Mouse (Mus musculus) G1E (cell line): ENCODE measurements around the gene Olfr504. TPM values are rescaled to one million over a fixed set of nuclear protein-coding genes. Genes with fewer than 3 reads are reported as not detected.

Experiments
- ATAC-seq: 2 replicates; pipeline ENCODE4 v1.8.0; 2016; ENCODE audit warnings: mild to moderate bottlenecking; ENCODE audit not compliant: insufficient number of reproducible peaks, poor library complexity, low FRiP score, severe bottlenecking; ENCODE audit errors: extremely low read depth
- DNase-seq: peaks from one replicate; pipeline ENCODE4 v3.0.0; 2012; ENCODE audit warnings: low spot score
- H3K27me3 ChIP-seq: 2 replicates; pipeline ENCODE4 v1.6.1; 2012; ENCODE audit warnings: mild to moderate bottlenecking, low read length, inconsistent platforms; ENCODE audit not compliant: insufficient read depth
- H3K36me3 ChIP-seq: replicated peaks from 2 replicates; pipeline ENCODE3; 2012; ENCODE audit warnings: mild to moderate bottlenecking, inconsistent platforms
- H3K4me1 ChIP-seq: 2 replicates; pipeline ENCODE4 v1.6.1; 2012; ENCODE audit warnings: low read depth, low read length, inconsistent platforms, mixed read lengths; ENCODE audit not compliant: insufficient read depth
- H3K4me3 ChIP-seq: 2 replicates; pipeline ENCODE4 v1.5.1; 2012; ENCODE audit warnings: low read depth, mild to moderate bottlenecking, inconsistent platforms, low read length, moderate library complexity, mixed read lengths
- H3K9me3 ChIP-seq: replicated peaks from 2 replicates; pipeline ENCODE4 v1.6.1; 2012; ENCODE audit warnings: inconsistent platforms
- CTCF ChIP-seq: IDR thresholded peaks from 2 replicates; pipeline ENCODE4 v1.5.1; 2012; ENCODE audit warnings: low read depth, low read length, inconsistent platforms, mixed read lengths
- GATA1 ChIP-seq: IDR thresholded peaks from 2 replicates; pipeline ENCODE4 v1.6.1; 2012; ENCODE audit warnings: borderline replicate concordance, low read length, inconsistent platforms, mixed read lengths
- GATA2 ChIP-seq: IDR thresholded peaks from 2 replicates; pipeline ENCODE4 v1.6.1; 2012; ENCODE audit warnings: low read depth, low read length, inconsistent platforms, borderline replicate concordance
- POLR2AphosphoS5 ChIP-seq: IDR thresholded peaks from 2 replicates; pipeline ENCODE4 v1.6.1; 2012; ENCODE audit warnings: low read depth, low read length, inconsistent platforms; ENCODE audit not compliant: insufficient replicate concordance
- TAL1 ChIP-seq: conservative IDR thresholded peaks from 2 replicates; pipeline ENCODE4 v1.6.1; 2012; ENCODE audit warnings: low read depth, low read length, inconsistent platforms, mixed read lengths
- polyA plus RNA-seq: library from polyadenylated mRNA; stranded (reverse); fragments of >175 nt; gene quantifications from 2 replicates; pipeline ENCODE4 v1.2.3, GENCODE M21; 2012
- total RNA-seq, 2 experiments: library from RNA; stranded (forward) in 1 of 2; stranded (reverse) in 1 of 2; fragments of 200-1000 nt in 1 of 2; fragments of >200 nt in 1 of 2; fragmentation: Nextera tagmentation in 1 of 2; gene quantifications; 2 replicates each; pipeline ENCODE4 v1.2.3; 2014 to 2017

Gene Olfr504
- total and polyA plus RNA-seq, 3 experiments = not detected

- H3K4me1 ChIP-seq = no peaks in the 10 kb centered on the region
- DNase-seq (no peak), ATAC-seq (no peak)
- TF ChIP-seq GATA2 = no peak
- no peak for TF ChIP-seq POLR2AphosphoS5
- no peak for TF ChIP-seq GATA1
- no peak for TF ChIP-seq CTCF
- TF ChIP-seq TAL1 = no peak
- no peak within 1 kb of the TSS for H3K4me3 ChIP-seq
- H3K36me3 ChIP-seq = no peaks in the 10 kb centered on the region
- H3K9me3 ChIP-seq = peaks cover 25% of the 10 kb centered on the region
- H3K27me3 ChIP-seq = no peaks in the 10 kb centered on the region
These were observed 40.6 kb downstream of the Olfr504 start, which contains the start of gene Olfr502 for GRCm38 (mm10) chr7:108524965-108525364. Gene Olfr502, minus strand, starts transcription at chr7:108525065.

Other genes starting within 250 kb of the Olfr504 start
- not detected in 2 replicates for gene Olfr492, start 242.1 kb downstream of the Olfr504 start, total RNA-seq (2014; fragmentation: Nextera tagmentation)
- gene Olfr492, start 242.1 kb downstream of the Olfr504 start, total RNA-seq (2017) = 0.16 TPM in 1 of 2 replicates, not detected in the other
- gene Olfr492, start 242.1 kb downstream of the Olfr504 start, polyA plus RNA-seq = not detected in 2 replicates
- gene Olfr493, start 218.8 kb downstream of the Olfr504 start, total RNA-seq (2014; fragmentation: Nextera tagmentation) = not detected in 2 replicates
- gene Olfr493, start 218.8 kb downstream of the Olfr504 start, total RNA-seq (2017) = not detected in 2 replicates
- gene Olfr493, start 218.8 kb downstream of the Olfr504 start, polyA plus RNA-seq = not detected in 2 replicates
- not detected in 2 replicates for gene Olfr494, start 200.5 kb downstream of the Olfr504 start, total RNA-seq (2014; fragmentation: Nextera tagmentation)
- gene Olfr494, start 200.5 kb downstream of the Olfr504 start, total RNA-seq (2017) = 0.44 TPM in 1 of 2 replicates, not detected in the other
- gene Olfr494, start 200.5 kb downstream of the Olfr504 start, polyA plus RNA-seq = not detected in 2 replicates
- not detected in 2 replicates for gene Olfr495, start 172.6 kb downstream of the Olfr504 start, total RNA-seq (2014; fragmentation: Nextera tagmentation)
- 0.12 and 0.16 TPM in 2 replicates for gene Olfr495, start 172.6 kb downstream of the Olfr504 start, total RNA-seq (2017)
- not detected in 2 replicates for gene Olfr495, start 172.6 kb downstream of the Olfr504 start, polyA plus RNA-seq
- gene Olfr497, start 145.4 kb downstream of the Olfr504 start, total RNA-seq (2014; fragmentation: Nextera tagmentation) = not detected in 2 replicates
- 0.05 and 0.12 TPM in 2 replicates for gene Olfr497, start 145.4 kb downstream of the Olfr504 start, total RNA-seq (2017)
- not detected in 2 replicates for gene Olfr497, start 145.4 kb downstream of the Olfr504 start, polyA plus RNA-seq
- not detected in 2 replicates for gene Olfr498, start 100.5 kb downstream of the Olfr504 start, total RNA-seq (2014; fragmentation: Nextera tagmentation)
- gene Olfr498, start 100.5 kb downstream of the Olfr504 start, total RNA-seq (2017) = 0.27 TPM in 1 of 2 replicates, not detected in the other
- gene Olfr498, start 100.5 kb downstream of the Olfr504 start, polyA plus RNA-seq = not detected in 2 replicates
- not detected in 2 replicates for gene Olfr502, start 40.7 kb downstream of the Olfr504 start, total RNA-seq (2014; fragmentation: Nextera tagmentation)
- 0.16 TPM in 1 of 2 replicates, not detected in the other for gene Olfr502, start 40.7 kb downstream of the Olfr504 start, total RNA-seq (2017)
- gene Olfr502, start 40.7 kb downstream of the Olfr504 start, polyA plus RNA-seq = not detected in 2 replicates
- not detected in 2 replicates for gene Olfr503, start 21.3 kb downstream of the Olfr504 start, total RNA-seq (2014; fragmentation: Nextera tagmentation)
- gene Olfr503, start 21.3 kb downstream of the Olfr504 start, total RNA-seq (2017) = 0.46 TPM in 1 of 2 replicates, not detected in the other
- not detected in 2 replicates for gene Olfr503, start 21.3 kb downstream of the Olfr504 start, polyA plus RNA-seq
- gene Olfr506, start 45.0 kb upstream of the Olfr504 start, total RNA-seq (2014; fragmentation: Nextera tagmentation) = not detected in 2 replicates
- 0.16 TPM in 1 of 2 replicates, not detected in the other for gene Olfr506, start 45.0 kb upstream of the Olfr504 start, total RNA-seq (2017)
- gene Olfr506, start 45.0 kb upstream of the Olfr504 start, polyA plus RNA-seq = not detected in 2 replicates
- gene Olfr507, start 56.0 kb upstream of the Olfr504 start, total RNA-seq (2014; fragmentation: Nextera tagmentation) = not detected in 2 replicates
- 0.12 and 0.22 TPM in 2 replicates for gene Olfr507, start 56.0 kb upstream of the Olfr504 start, total RNA-seq (2017)
- gene Olfr507, start 56.0 kb upstream of the Olfr504 start, polyA plus RNA-seq = not detected in 2 replicates
- not detected in 2 replicates for gene Olfr508, start 64.2 kb upstream of the Olfr504 start, total RNA-seq (2014; fragmentation: Nextera tagmentation)
- 0.05 and 0.06 TPM in 2 replicates for gene Olfr508, start 64.2 kb upstream of the Olfr504 start, total RNA-seq (2017)
- not detected in 2 replicates for gene Olfr508, start 64.2 kb upstream of the Olfr504 start, polyA plus RNA-seq
- gene Olfr509, start 86.1 kb upstream of the Olfr504 start, total RNA-seq (2014; fragmentation: Nextera tagmentation) = not detected in 2 replicates
- 0.11 and 0.17 TPM in 2 replicates for gene Olfr509, start 86.1 kb upstream of the Olfr504 start, total RNA-seq (2017)
- not detected in 2 replicates for gene Olfr509, start 86.1 kb upstream of the Olfr504 start, polyA plus RNA-seq
- not detected in 2 replicates for gene Olfr510, start 100.6 kb upstream of the Olfr504 start, total RNA-seq (2014; fragmentation: Nextera tagmentation)
- 0.06 and 0.11 TPM in 2 replicates for gene Olfr510, start 100.6 kb upstream of the Olfr504 start, total RNA-seq (2017)
- gene Olfr510, start 100.6 kb upstream of the Olfr504 start, polyA plus RNA-seq = not detected in 2 replicates
- gene Olfr512, start 147.5 kb upstream of the Olfr504 start, total RNA-seq (2014; fragmentation: Nextera tagmentation) = not detected in 2 replicates
- gene Olfr512, start 147.5 kb upstream of the Olfr504 start, total RNA-seq (2017) = 0.33 TPM in 1 of 2 replicates, not detected in the other
- not detected in 2 replicates for gene Olfr512, start 147.5 kb upstream of the Olfr504 start, polyA plus RNA-seq
- gene Olfr513, start 185.2 kb upstream of the Olfr504 start, total RNA-seq (2014; fragmentation: Nextera tagmentation) = not detected in 2 replicates
- gene Olfr513, start 185.2 kb upstream of the Olfr504 start, total RNA-seq (2017) = not detected in 2 replicates
- not detected in 2 replicates for gene Olfr513, start 185.2 kb upstream of the Olfr504 start, polyA plus RNA-seq